Mouse (Mus musculus) hindlimb bud, embryonic 11.5 days (tissue): Measurements from ENCODE around the gene Abcg5.

ENCODE experiments used
- DNase-seq: peaks from one replicate; pipeline ENCODE4 v3.0.0-alpha.2; 2012; ENCODE audit warnings: low read depth, low spot score; ENCODE audit errors: extremely low spot score

The Abcg5 gene

DNA sequence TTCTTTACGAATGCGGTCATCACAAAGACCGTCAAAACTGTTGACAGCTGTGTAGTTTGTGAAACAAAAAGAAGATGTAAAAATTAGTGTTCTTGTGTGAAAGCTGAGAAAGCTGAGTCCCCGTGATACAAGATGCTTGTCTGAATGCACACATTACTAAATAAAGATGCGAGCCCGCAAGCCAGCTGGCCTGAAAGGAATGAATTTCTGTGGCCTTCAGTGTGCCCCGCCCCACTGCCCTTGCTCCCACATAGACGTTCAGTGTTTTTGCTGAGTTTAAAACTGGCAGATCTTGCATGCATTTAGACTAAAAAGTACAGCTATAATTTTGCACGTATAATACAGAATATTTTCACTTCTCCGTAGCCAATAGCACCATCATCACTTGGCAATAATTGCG is 67.0 kb downstream of the Abcg5 start:
- no peak for DNase-seq

DNA sequence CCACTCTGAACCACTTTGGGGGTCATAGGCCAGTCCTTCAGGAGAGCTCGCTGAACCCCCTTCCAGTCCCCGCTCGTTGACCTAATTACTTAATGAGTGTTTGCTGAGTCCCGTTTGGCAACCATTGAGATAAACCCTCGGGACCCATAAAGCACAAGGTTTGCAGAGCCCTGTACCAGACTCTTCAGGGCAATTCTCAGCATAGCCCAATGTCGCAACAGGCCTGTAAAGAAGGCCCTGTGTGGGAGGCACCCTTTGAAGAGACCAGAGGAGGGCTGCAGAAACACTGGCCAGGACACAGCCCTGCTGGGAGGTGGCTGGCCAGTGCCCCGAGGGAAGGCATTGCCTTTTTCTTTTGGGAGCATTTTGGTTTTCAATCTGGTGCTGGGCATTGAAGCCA is 70.8 kb downstream of the Abcg5 start:
- DNase-seq, result no peak

DNA sequence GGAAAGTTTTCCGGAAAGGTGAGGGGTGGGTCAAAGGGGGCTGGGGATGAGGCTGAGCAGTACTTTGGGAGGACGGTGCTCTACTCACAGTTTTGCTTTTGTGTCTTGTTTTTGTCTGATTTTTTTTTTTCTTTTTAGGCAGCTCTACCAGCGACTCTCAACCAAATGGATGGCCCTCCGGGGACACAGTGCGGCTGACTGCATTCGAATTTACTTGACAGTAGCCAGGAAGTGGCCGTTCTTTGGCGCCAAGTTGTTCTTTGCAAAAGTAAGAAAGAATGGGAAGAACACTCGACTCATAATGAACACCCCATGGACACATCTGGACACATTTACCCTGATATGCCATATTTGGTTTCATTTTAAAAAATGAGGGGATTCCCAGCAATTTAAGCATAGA is 71.3 kb downstream of the Abcg5 start:
- no peak for DNase-seq

DNA sequence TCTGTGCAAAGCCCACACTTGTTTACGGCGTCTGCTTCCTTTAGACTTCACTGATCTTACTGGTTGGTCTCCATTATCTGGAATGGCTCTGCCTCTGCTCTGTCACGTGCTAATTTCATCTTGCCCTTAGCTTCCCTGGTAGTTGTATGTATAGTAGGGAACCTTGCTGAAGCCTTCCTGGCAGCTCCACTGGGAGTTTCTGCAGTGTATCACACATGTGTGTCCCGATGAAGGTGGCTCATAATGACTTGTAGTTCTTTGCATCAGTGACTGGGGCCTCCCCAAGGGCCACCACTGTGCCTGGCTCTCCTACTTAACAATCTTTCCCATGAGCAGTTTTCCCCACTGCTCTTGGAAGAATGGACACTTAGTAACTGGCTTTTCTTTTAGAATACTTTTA is 74.2 kb downstream of the Abcg5 start:
- DNase-seq, result no peak
